Mouse (Mus musculus) heart, embryonic 13.5 days (tissue): ENCODE measurements at regions not wholly inside any gene's neighbourhood (a gene's known extent, or its start where the extent isn't known, plus 50 kb on each side); places are given as distances from the start of the nearest gene placed in this dataset.

Source experiments
- ATAC-seq: fragments of 200-750 bp; cut with Nextera tagmentation; 2 replicates; pipeline ENCODE4 v1.8.0; 2017; ENCODE audit warnings: moderate TSS enrichment; ENCODE audit not compliant: insufficient number of reproducible peaks, low FRiP score, low TSS enrichment; ENCODE audit errors: extremely low read depth
- H3K27ac ChIP-seq: fragments of 300-500 bp; sonication (generic); replicated peaks from 2 replicates; pipeline ENCODE4 v1.5.1; 2015; ENCODE audit warnings: moderate library complexity, mild to moderate bottlenecking, inconsistent platforms
- H3K27me3 ChIP-seq: fragments of 300-500 bp; sonication (generic); replicated peaks from 2 replicates; pipeline ENCODE4 v1.6.1; 2015; ENCODE audit warnings: mild to moderate bottlenecking, inconsistent platforms
- H3K36me3 ChIP-seq: fragments of 300-500 bp; sonication (generic); 2 replicates; pipeline ENCODE4 v1.6.1; 2015; ENCODE audit warnings: mild to moderate bottlenecking, inconsistent platforms
- H3K4me1 ChIP-seq: fragments of 300-500 bp; sonication (generic); 2 replicates; pipeline ENCODE4 v1.6.1; 2015; ENCODE audit warnings: inconsistent platforms
- H3K4me2 ChIP-seq: fragments of 300-500 bp; sonication (generic); 2 replicates; pipeline ENCODE4 v1.6.1; 2015; ENCODE audit warnings: inconsistent platforms, mild to moderate bottlenecking, moderate library complexity
- H3K4me3 ChIP-seq: fragments of 300-500 bp; sonication (generic); 2 replicates; pipeline ENCODE4 v1.5.1; 2015; ENCODE audit warnings: moderate library complexity, mild to moderate bottlenecking, inconsistent platforms
- H3K9ac ChIP-seq: fragments of 300-500 bp; sonication (generic); 2 replicates; pipeline ENCODE4 v1.6.1; 2015; ENCODE audit warnings: inconsistent platforms, mild to moderate bottlenecking, moderate library complexity
- H3K9me3 ChIP-seq: fragments of 300-500 bp; sonication (generic); 2 replicates; pipeline ENCODE4 v1.6.1; 2016; ENCODE audit warnings: inconsistent platforms
- WGBS: fragments of 180-500 bp; shearing (Covaris S2); methylation state at CpG from one replicate; pipeline ENCODE4 v1.1.7; 2015; ENCODE audit warnings: mixed read lengths; 5-methylcytosine and 5-hydroxymethylcytosine counted together

DNA sequence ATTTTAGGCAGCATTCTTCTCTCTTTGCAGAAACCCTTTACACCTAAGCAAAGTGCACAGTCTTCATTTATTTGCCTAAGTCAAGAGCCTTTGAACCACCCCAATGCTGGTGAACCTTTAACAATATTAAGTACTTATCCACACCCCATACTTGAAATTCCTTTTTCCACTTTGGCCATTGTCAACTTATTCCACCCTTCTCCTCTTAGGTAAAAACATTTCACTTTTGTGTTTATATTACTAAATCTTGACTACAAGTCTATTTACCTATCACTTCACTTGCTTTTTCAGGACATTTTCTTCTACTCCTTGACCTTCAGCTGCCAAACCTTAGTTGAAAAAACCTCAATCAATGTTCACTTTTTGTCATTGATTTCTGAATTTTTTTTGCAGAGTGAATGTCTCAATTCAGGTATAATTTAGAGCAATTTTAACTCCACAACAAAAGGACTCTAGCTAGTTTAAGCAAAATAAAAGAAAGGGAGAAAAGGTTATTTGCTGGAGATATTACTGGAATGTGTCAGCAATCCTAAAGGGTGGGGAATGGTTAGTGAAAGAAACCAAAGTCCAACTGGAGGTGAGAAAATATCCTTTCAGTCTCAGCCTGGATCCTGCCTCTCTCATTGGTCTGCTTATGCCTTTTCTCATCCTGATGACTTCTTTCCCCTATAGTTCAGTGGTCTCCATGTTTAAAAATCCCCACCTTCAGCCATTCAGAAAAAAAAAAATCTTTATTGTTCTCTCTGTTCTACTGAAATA lies 185.9 kb downstream of the Sucnr1 start:
- Histone ChIP-seq H3K4me2 (no peak overlapping the region), H3K9ac (no peak overlapping the region), H3K27me3 (no peaks in the 10 kb centered on the region), H3K4me3 (no peak overlapping the region), H3K9me3 (peaks cover 6% of the 10 kb centered on the region; the same call in 1 of the 2 replicates), H3K36me3 (no peaks in the 10 kb centered on the region), H3K27ac (no peak overlapping the region), H3K4me1 (no peaks in the 10 kb centered on the region)
- ATAC-seq = no peak

DNA sequence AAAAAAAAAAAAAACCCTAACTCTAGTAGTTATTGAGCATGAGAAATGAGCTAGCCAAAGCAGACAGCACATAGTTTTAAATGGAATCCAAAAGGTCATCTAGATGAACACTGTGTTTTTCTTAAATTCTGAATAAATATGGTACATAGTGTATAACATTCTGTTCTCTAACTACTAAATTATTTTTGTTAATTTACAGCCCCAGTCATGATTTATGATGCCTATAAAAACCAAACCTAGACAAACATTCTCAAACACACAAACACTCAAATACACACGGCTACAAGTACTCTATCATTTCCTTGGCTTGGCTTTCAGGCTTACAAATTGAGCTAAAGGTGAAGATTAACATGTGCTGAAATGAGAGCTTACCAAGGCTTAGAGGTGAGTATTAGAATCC lies 188.8 kb downstream of the Sucnr1 start:
- Histone ChIP-seq H3K27ac (no peak overlapping the region), H3K4me3 (no peak overlapping the region), H3K4me1 (no peaks in the 10 kb centered on the region), H3K27me3 (no peaks in the 10 kb centered on the region), H3K4me2 (no peak overlapping the region), H3K36me3 (no peaks in the 10 kb centered on the region), H3K9ac (no peak overlapping the region), H3K9me3 (no peaks in the 10 kb centered on the region)
- WGBS = 66% methylated on average over 1 of the region's 1 CpGs
- no peak for ATAC-seq

DNA sequence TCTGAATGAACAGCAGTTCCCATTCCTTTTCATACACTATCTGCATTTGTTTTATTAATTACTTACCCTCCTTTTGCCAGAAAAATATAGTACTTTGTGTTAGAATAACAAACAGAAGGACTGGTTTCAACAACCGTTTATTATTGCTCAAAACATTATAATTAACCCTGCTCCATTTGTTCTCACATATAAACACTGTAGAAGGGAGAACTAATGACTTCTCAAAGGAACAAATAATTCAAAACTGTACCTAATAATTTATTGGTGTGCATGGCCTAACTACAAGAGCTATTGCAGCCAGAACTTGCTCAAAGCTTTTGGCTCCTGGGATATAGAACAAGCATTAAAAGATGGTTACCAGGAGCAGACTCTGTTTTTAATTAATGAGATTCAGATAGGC lies 192.1 kb downstream of the Sucnr1 start:
- WGBS = 72% methylated on average over 1 of the region's 1 CpGs
- Histone ChIP-seq H3K9ac (no peak overlapping the region), H3K9me3 (no peaks in the 10 kb centered on the region), H3K4me2 (no peak overlapping the region), H3K27ac (no peak overlapping the region), H3K4me3 (no peak overlapping the region), H3K4me1 (no peaks in the 10 kb centered on the region), H3K27me3 (no peaks in the 10 kb centered on the region), H3K36me3 (no peaks in the 10 kb centered on the region)
- no peak for ATAC-seq

DNA sequence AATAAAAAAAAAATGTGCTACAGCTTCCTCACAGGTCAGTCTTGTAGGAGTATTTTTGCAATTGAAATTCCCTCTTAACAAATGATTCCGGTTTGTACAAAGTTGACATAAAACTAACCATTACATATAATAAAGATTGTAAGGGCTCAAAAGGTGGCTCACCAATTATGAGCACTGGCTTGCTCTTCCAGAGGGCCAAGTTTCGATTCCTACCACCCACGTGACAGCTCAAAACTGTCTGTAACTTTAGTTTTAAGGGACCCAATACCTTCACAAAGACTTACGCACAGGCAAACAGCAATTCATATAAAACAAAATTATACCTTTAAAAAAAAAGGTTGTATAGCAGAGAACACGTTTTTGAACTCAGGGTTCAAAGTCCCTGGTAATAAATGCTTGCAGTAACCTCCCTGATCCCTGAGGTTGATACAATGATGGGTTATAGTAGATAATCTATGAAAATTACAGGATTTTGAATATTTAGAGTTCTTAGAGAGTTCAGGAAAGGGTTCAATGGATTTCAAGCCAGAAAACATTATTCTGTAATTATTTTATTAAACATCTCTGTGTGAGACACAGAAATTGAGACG lies 193.7 kb downstream of the Sucnr1 start:
- Histone ChIP-seq H3K36me3 (no peaks in the 10 kb centered on the region), H3K9me3 (no peaks in the 10 kb centered on the region), H3K4me3 (no peak overlapping the region), H3K9ac (no peak overlapping the region), H3K4me1 (no peaks in the 10 kb centered on the region), H3K27me3 (no peaks in the 10 kb centered on the region), H3K27ac (no peak overlapping the region), H3K4me2 (no peak overlapping the region)
- ATAC-seq = no peak
- 81% methylated on average over 6 of the region's 6 CpGs for WGBS

DNA sequence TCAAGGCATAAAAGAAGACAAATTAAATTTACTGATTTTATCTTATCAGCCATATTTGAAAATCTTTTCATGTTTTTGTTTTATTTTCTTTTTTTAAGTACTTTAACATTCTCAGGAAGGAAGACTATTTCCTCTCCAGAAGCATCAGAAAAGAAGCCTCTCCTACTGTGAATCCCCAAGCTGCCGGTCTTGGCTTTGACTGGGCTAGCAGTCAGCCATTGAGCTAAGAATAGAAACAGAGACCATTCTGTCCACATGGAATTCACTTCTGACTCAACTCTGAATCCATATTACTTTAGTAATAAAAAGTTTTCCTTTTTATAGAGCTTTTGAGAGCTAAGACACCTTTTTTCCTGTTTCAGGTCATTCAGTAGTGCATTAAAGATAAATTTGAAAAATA lies 194.8 kb upstream of the Mbnl1 start:
- WGBS = 41% methylated on average over 1 of the region's 1 CpGs
- H3K4me2 ChIP-seq = no peak overlapping the region
- H3K36me3 ChIP-seq = no peaks in the 10 kb centered on the region
- no peak overlapping the region for H3K9ac ChIP-seq
- no peaks in the 10 kb centered on the region for H3K4me1 ChIP-seq
- no peak overlapping the region for H3K27ac ChIP-seq
- no peaks in the 10 kb centered on the region for H3K9me3 ChIP-seq
- H3K4me3 ChIP-seq = no peak overlapping the region
- H3K27me3 ChIP-seq = no peaks in the 10 kb centered on the region
- ATAC-seq = no peak

DNA sequence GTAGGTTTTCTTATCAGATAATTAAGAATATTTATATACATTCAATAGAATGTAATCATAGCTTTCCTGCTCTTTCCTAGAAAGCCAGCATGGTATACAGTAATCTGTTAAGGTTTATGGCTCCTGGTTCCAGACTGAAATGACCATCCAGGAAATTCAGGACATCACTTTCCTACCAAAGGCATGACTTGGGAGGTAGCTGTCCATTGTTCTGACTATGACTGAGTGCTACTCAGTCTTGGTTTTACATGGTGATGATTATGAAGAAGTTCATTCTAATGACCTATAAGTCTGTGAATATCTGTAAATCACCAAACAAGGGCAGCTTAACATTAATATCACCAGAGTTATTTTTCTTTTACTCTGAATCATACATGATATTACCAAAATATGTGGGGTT lies 191.4 kb upstream of the Mbnl1 start:
- Histone ChIP-seq H3K4me1 (no peaks in the 10 kb centered on the region), H3K9ac (no peak overlapping the region), H3K9me3 (no peaks in the 10 kb centered on the region), H3K4me2 (no peak overlapping the region), H3K27ac (no peak overlapping the region), H3K27me3 (no peaks in the 10 kb centered on the region), H3K4me3 (no peak overlapping the region), H3K36me3 (no peaks in the 10 kb centered on the region)
- no peak for ATAC-seq

GRCm38 (mm10) chr3:60281959-60282495 lies 190.6 kb upstream of the Mbnl1 start:
- ATAC-seq = no peak
- Histone ChIP-seq H3K9me3 (no peaks in the 10 kb centered on the region), H3K9ac (no peak overlapping the region), H3K27ac (no peak overlapping the region), H3K27me3 (no peaks in the 10 kb centered on the region), H3K4me3 (no peak overlapping the region), H3K36me3 (no peaks in the 10 kb centered on the region), H3K4me1 (no peaks in the 10 kb centered on the region), H3K4me2 (no peak overlapping the region)
- WGBS = 54% methylated on average over 3 of the region's 3 CpGs

GRCm38 (mm10) chr3:60292142-60292541 lies 180.5 kb upstream of the Mbnl1 start:
- WGBS = 88% methylated on average over 2 of the region's 2 CpGs
- Histone ChIP-seq H3K36me3 (no peaks in the 10 kb centered on the region), H3K27me3 (no peaks in the 10 kb centered on the region), H3K4me1 (no peaks in the 10 kb centered on the region), H3K4me2 (no peak overlapping the region), H3K4me3 (no peak overlapping the region), H3K27ac (no peak overlapping the region), H3K9ac (no peak overlapping the region), H3K9me3 (no peaks in the 10 kb centered on the region)
- ATAC-seq = no peak

DNA sequence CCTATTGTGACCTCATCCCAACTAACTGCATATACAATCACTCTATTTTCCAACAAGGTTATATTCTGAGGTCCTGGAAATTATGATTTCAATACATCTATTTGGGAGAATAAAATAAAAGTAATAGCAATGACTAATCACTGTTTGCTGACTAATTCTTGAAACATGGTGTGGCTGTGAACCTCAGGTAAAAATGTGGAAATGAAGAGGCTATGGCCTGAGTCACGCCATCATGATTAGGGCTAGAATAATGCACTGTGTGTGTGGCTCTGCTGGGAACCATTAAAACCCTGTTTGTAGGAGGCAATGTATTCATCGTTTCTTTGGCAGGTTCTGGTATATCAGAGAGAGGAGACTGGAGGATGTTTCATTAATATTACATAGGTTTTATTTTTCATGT lies 179.7 kb upstream of the Mbnl1 start:
- H3K9me3 ChIP-seq = no peaks in the 10 kb centered on the region
- H3K27me3 ChIP-seq = no peaks in the 10 kb centered on the region
- H3K9ac ChIP-seq = no peak overlapping the region
- no peak overlapping the region for H3K27ac ChIP-seq
- whole genome bisulfite sequencing = 66% methylated on average over 2 of the region's 2 CpGs
- no peak overlapping the region for H3K4me3 ChIP-seq
- H3K4me1 ChIP-seq = no peaks in the 10 kb centered on the region
- ATAC-seq = no peak
- H3K4me2 ChIP-seq = no peak overlapping the region
- H3K36me3 ChIP-seq = no peaks in the 10 kb centered on the region

DNA sequence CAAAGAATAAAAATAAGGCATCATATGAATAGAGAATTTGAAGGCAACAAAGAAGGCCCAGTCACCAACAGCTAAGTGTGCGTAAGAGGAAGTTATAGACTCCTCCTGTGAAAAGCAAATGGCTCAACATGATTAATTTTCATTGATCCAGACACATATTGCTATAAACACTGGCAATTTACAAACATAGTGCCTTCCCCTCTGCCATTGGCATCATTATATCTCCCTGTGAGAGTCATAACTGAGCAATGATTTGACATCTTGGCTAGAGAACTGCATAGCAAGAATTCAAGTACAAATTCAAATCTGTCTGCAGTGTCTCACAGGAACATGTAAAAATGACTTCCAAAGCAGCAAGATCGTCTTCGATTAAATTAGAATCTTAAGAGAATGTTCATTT lies 167.2 kb upstream of the Mbnl1 start:
- Histone ChIP-seq H3K27ac (no peak overlapping the region), H3K27me3 (no peaks in the 10 kb centered on the region), H3K4me2 (no peak overlapping the region), H3K9ac (no peak overlapping the region), H3K36me3 (no peaks in the 10 kb centered on the region), H3K4me1 (peaks cover 12% of the 10 kb centered on the region), H3K4me3 (no peak overlapping the region), H3K9me3 (no peaks in the 10 kb centered on the region)
- WGBS = 87% methylated on average over 3 of the region's 3 CpGs
- no peak for ATAC-seq

DNA sequence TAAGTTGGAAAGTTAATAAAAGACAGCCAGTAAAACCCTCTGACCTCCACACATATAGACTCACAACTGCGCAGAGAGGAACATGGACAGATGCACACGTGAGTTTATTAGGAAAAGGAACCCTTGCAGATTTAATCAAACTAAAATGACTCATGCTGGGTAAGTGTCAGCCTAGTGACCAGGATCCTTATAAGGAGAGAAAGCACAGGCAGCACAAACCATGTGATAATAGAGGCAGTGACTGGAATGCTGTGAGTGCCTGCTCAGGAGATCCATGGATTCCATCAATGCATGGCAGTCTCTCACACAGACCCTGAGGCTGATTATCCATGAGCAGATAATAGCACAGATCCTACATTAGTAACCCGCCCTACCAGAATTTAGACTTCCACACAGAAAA lies 162.2 kb upstream of the Mbnl1 start:
- H3K27me3 ChIP-seq = no peaks in the 10 kb centered on the region
- no peak overlapping the region for H3K4me2 ChIP-seq
- peak overlapping the region; percentile 28; the same call in 1 of the 2 replicates for H3K27ac ChIP-seq
- H3K4me3 ChIP-seq = no peak overlapping the region
- H3K4me1 ChIP-seq = peaks cover 23% of the 10 kb centered on the region
- ATAC-seq = no peak
- 57% methylated on average over 3 of the region's 3 CpGs for WGBS
- H3K9ac ChIP-seq = no peak overlapping the region
- no peaks in the 10 kb centered on the region for H3K9me3 ChIP-seq
- H3K36me3 ChIP-seq = no peaks in the 10 kb centered on the region

GRCm38 (mm10) chr3:60311178-60311577 lies 161.5 kb upstream of the Mbnl1 start:
- WGBS = 52% methylated on average over 3 of the region's 3 CpGs
- Histone ChIP-seq H3K27ac (peak overlapping the region; percentile 28; the same call in 1 of the 2 replicates), H3K4me3 (no peak overlapping the region), H3K9me3 (no peaks in the 10 kb centered on the region), H3K9ac (no peak overlapping the region), H3K27me3 (no peaks in the 10 kb centered on the region), H3K36me3 (no peaks in the 10 kb centered on the region), H3K4me1 (peaks cover 23% of the 10 kb centered on the region), H3K4me2 (no peak overlapping the region)
- no peak for ATAC-seq
